10 mouse cellular contexts compared by ENCODE assay signal in the genomic region with DNA sequence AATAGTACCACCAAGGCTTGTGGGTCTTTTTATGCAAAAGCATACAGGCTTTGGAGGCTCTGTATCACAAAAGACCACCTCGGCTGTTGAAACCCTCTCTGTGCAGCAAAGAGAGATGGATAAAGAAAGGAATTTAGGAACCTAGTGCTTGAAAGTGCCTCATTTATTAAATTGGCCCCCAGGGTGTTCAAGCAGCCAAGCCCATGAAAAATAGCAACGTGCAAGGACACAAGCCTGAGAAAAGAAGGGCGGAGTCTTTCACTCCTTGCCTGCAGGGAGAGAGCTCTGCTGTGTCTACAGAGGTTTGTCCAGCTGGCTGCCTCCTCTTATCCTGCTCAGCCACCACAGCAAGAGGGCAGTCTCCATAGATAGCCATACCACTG.
DNase-seq lines count a peak whose midpoint lies in the region; ATAC-seq and TF ChIP-seq lines count a peak whose summit lies in the region.
"Had no signal": no experiment of that assay in that cellular context is flagged by ENCODE, and none has a peak within 500 bp of the region (broad histone marks: within the 10 kb centered on the region; RNA-seq: fewer than 3 reads in every experiment).

No protein-coding gene starts in this region.

- no peak for TF ChIP-seq POLR2A in limb, embryonic 14.5 days (IDR thresholded peaks at IDR 0.05; ENCODE audit: borderline replicate concordance, extremely low read depth, insufficient read depth, insufficient read length)

- peak overlapping the region; percentile 45; the same call in 1 of the 2 replicates for H3K27ac ChIP-seq in neural tube, embryonic 11.5 days (ENCODE audit: low read depth, low read length)
- 0 out of 2 replicates have a peak overlapping the region, but pooled peaks have one; percentile 28 for H3K27ac ChIP-seq in limb, embryonic 14.5 days (replicated peaks; ENCODE audit: low read depth, low read length)
- H3K27ac ChIP-seq: liver, embryonic 13.5 days had no signal

- WGBS in neural tube, embryonic 11.5 days: 40% methylated on average over 3 of the region's 3 CpGs
- 27% methylated on average over 3 of the region's 3 CpGs for WGBS in limb, embryonic 14.5 days

- ATAC-seq in neural tube, embryonic 11.5 days (ENCODE audit: insufficient read depth, low FRiP score, low TSS enrichment): 0 out of 2 replicates have a peak, but pooled peaks have one; percentile 17
- peak; percentile 77 for ATAC-seq in limb, embryonic 14.5 days (ENCODE audit: low FRiP score, low read depth)

- H3K4me3 ChIP-seq in neural tube, embryonic 11.5 days (ENCODE audit: low read depth, low read length): no peak overlapping the region
- no peak overlapping the region for H3K4me3 ChIP-seq in limb, embryonic 14.5 days (replicated peaks; ENCODE audit: low read length)
- H3K4me3 ChIP-seq: erythroblast, embryonic 14.5 days; liver, embryonic 13.5 days had no signal

- H3K27me3 ChIP-seq in neural tube, embryonic 11.5 days (ENCODE audit: control insufficient read depth, insufficient read depth, low read length): no peaks in the 10 kb centered on the region
- no peaks in the 10 kb centered on the region for H3K27me3 ChIP-seq in limb, embryonic 14.5 days (ENCODE audit: control insufficient read depth, insufficient read depth, low read length)
- H3K27me3 ChIP-seq: liver, embryonic 13.5 days had no signal

- H3K9me3 ChIP-seq in neural tube, embryonic 11.5 days (ENCODE audit: control insufficient read depth, low read length): no peaks in the 10 kb centered on the region
- H3K9me3 ChIP-seq in limb, embryonic 14.5 days (ENCODE audit: control insufficient read depth, low read length): no peaks in the 10 kb centered on the region
- H3K9me3 ChIP-seq: liver, embryonic 13.5 days had no signal

- H3K36me3 ChIP-seq in neural tube, embryonic 11.5 days (ENCODE audit: control insufficient read depth, insufficient read depth, low read length): no peaks in the 10 kb centered on the region
- H3K36me3 ChIP-seq in limb, embryonic 14.5 days (ENCODE audit: control insufficient read depth, insufficient read depth, low read length): no peaks in the 10 kb centered on the region
- H3K36me3 ChIP-seq: liver, embryonic 13.5 days had no signal

- no peak overlapping the region; the same call in 1 of the 2 replicates for H3K9ac ChIP-seq in neural tube, embryonic 11.5 days (ENCODE audit: low read length)
- H3K9ac ChIP-seq in limb, embryonic 14.5 days (ENCODE audit: low read depth, low read length, severe bottlenecking): no peak overlapping the region
- H3K9ac ChIP-seq: liver, embryonic 13.5 days had no signal

- peaks cover 8% of the 10 kb centered on the region for H3K4me1 ChIP-seq in neural tube, embryonic 11.5 days (ENCODE audit: control insufficient read depth, insufficient read depth, low read length)
- peaks cover 14% of the 10 kb centered on the region for H3K4me1 ChIP-seq in limb, embryonic 14.5 days (ENCODE audit: control insufficient read depth, insufficient read depth, low read length)
- H3K4me1 ChIP-seq: liver, embryonic 13.5 days had no signal

- H3K4me2 ChIP-seq in neural tube, embryonic 11.5 days (ENCODE audit: low read depth): no peak overlapping the region
- H3K4me2 ChIP-seq in limb, embryonic 14.5 days (replicated peaks; ENCODE audit: low read depth, low read length, severe bottlenecking): no peak overlapping the region
- H3K4me2 ChIP-seq: liver, embryonic 13.5 days had no signal

- DNase-seq in neural tube, embryonic 11.5 days (ENCODE audit: low spot score): peak; percentile 27
- no peak for DNase-seq in neural tube, embryonic 10.5 days (ENCODE audit: extremely low spot score, low spot score)
- DNase-seq in gonadal fat pad, adult 2 months (ENCODE audit: low read depth): peak; percentile 30
- peak; percentile 54 for DNase-seq in limb, embryonic 14.5 days (ENCODE audit: low spot score)
- peak; percentile 58 for DNase-seq in testis, postnatal 10 days (ENCODE audit: low spot score)
- DNase-seq in thymus, postnatal 14 days: no peak
- no peak for DNase-seq in gastrocnemius, postnatal 10 days
- no peak for DNase-seq in thymus, adult 18-20 months
- DNase-seq: liver, embryonic 13.5 days had no signal

Comparison
In these comparisons a context has a peak if more than half of its experiments do, and no peak if none do; other contexts are left out.
1. DNase-seq: peak in neural tube, embryonic 11.5 days (single experiment), gonadal fat pad, adult 2 months (single experiment), limb, embryonic 14.5 days (single experiment) and testis, postnatal 10 days (single experiment); none in neural tube, embryonic 10.5 days (single experiment), thymus, postnatal 14 days (single experiment), gastrocnemius, postnatal 10 days (single experiment) and thymus, adult 18-20 months (0 of 2).